Comparison of ENCODE assay signal across 7 mouse cellular contexts in the genomic region with DNA sequence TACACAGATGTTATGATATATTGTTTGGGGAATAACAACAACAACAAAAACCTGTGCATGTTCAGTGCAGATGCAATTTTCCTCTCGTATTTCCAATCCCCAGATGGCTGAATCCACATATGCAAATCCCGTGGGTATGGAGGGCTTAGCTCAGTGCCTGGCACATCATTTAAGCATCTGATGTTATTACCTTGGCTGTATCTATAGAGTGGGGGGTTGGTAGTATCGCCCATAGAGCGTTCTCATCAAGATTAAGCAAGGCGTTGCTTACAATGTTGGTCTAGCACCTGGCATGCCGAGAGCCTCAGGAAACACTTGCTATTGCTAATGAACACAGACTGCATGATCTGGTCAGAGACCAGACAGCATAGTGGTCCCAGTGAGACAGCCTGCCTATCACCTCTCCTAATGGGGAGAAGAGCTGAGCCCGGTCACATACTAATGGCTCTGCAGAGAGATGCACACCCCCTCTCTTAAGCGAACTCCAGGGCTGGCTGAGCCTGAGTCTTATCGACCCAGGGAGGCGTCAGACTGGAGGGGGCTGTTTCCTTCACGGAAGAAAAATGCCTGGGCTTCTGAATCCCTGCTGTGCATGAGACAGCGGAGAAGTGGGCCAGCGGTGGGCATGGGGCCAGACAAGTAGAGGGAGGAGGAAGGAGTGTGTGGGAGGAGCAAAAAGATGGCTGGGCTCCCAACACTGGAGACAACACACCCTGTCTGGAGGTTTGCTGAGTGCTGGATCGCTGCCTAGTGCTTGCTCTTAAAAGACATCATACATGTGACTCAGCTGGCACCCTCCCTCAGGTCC.
DNase-seq lines count a peak whose midpoint lies in the region; ATAC-seq lines count a peak whose summit lies in the region.

No protein-coding gene starts in this region.

- WGBS in large intestine, adult 2 months: 57% methylated on average over 14 of the region's 14 CpGs
- 45% methylated on average over 14 of the region's 14 CpGs for WGBS in liver, embryonic 13.5 days (ENCODE audit: insufficient replicate concordance)

- H3K9ac ChIP-seq in liver, embryonic 13.5 days: no peak overlapping the region

- H3K27me3 ChIP-seq in liver, embryonic 13.5 days: no peaks in the 10 kb centered on the region

- no peak overlapping the region for H3K27ac ChIP-seq in liver, embryonic 13.5 days

- no peaks in the 10 kb centered on the region for H3K4me1 ChIP-seq in liver, embryonic 13.5 days (replicated peaks)

- H3K36me3 ChIP-seq in liver, embryonic 13.5 days: no peaks in the 10 kb centered on the region

- no peaks in the 10 kb centered on the region for H3K9me3 ChIP-seq in liver, embryonic 13.5 days (replicated peaks)

- DNase-seq in cerebellum, adult 11 months: peak; percentile 26
- peak; percentile 89 to 92 for DNase-seq in heart, postnatal 14 days
- peak; percentile 4 for DNase-seq in large intestine, adult 2 months (ENCODE audit: low read depth, low spot score)
- DNase-seq in liver, embryonic 13.5 days: peak; percentile 3
- DNase-seq in ovary, postnatal 10 days (ENCODE audit: low spot score): peak; percentile 73
- DNase-seq in urinary bladder, postnatal 36 days (ENCODE audit: low spot score in 2 of 2): peak; percentile 50 to 87

- no peak overlapping the region for H3K4me3 ChIP-seq in liver, embryonic 13.5 days (replicated peaks)

- no peak overlapping the region for H3K4me2 ChIP-seq in liver, embryonic 13.5 days

- peak; percentile 92 for ATAC-seq in frontal cortex, adult (ENCODE audit: low TSS enrichment)
- peak; percentile 54 for ATAC-seq in liver, embryonic 13.5 days (ENCODE audit: low read depth)

- intact Hi-C loops in heart, postnatal 14 days (cut with DNase I): loop anchor here (10.0 kb wide), 1 partner anchor 1125 kb away; no protein-coding TSS in a partner anchor

Comparison
In these comparisons a context has a peak if more than half of its experiments do, and no peak if none do; other contexts are left out.
1. DNase-seq: peak in every context shown above with its lines; median percentile 90 in heart, postnatal 14 days; 73 in ovary, postnatal 10 days; 68 in urinary bladder, postnatal 36 days; 26 in cerebellum, adult 11 months; 4 in large intestine, adult 2 months; 3 in liver, embryonic 13.5 days.